Mouse (Mus musculus) left cerebral cortex, adult 11 months (tissue): ENCODE data around the gene Prr22.

Experiments
- DNase-seq: peaks from one replicate; pipeline ENCODE4 v3.0.0; 2022; ENCODE audit warnings: low spot score

Gene Prr22

DNA sequence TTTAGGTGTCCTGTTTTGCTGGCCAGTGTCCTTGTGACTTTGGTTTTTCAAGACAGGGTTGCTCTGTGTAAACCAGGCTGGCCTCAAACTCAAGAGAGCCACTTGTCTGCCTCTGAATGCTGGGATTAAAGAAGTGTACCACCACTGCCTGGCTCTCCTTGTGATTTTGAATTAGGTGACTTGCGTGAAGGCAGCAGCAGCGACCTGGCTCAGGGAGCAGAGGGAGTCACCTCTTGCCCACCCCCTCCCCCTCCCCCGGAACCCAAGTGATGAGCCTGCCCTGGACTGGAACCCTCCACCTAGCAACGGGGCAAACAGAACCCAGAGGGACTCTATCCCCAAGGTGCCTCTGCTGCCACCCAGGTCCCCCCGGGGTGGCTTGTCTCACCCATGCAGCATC is at the start of gene Prr22:
TSS of gene Prr22 (plus strand) at position 301 of the 400 bp plus-strand sequence.
- DNase-seq = no peak

- no peak for DNase-seq
Observed at GRCm38 (mm10) chr17:56722441-56722840, 47.6 kb upstream of the Prr22 start.

DNA sequence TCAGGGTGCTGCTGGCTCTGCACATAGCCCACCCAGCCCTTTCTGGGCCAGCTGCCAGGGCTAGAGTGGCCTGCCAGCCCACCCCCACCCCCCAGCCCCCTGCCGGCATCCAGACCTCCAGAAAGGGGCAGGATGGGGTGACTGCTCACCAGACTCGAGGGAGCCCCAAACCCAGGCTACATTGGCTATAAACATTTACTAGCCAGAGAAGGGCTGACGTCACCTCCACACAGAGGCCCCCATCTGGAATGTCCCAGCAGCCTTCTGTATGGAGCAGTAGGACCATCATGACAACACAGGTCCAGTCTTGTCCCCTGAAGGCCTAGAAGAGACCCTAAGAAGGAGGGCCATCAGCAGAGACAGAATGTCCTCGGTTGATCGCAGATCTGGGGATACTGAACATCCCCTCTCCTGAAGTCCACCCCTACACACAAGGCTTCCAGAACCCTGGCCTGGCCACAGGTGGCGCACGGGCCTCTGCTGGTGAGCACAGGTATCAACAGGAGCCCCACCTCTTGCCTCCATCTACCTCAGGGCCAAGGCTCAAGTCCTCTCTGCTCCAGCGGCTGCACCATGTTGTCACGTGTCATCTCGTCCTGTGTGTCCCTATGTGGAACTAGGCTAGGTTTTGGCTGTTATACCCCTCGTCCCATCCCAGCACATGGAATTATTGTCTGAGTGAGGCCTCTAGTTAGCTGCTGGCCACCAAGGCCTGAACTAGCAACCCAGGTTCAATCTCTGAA is 46.5 kb upstream of the Prr22 start:
- DNase-seq = no peak

DNA sequence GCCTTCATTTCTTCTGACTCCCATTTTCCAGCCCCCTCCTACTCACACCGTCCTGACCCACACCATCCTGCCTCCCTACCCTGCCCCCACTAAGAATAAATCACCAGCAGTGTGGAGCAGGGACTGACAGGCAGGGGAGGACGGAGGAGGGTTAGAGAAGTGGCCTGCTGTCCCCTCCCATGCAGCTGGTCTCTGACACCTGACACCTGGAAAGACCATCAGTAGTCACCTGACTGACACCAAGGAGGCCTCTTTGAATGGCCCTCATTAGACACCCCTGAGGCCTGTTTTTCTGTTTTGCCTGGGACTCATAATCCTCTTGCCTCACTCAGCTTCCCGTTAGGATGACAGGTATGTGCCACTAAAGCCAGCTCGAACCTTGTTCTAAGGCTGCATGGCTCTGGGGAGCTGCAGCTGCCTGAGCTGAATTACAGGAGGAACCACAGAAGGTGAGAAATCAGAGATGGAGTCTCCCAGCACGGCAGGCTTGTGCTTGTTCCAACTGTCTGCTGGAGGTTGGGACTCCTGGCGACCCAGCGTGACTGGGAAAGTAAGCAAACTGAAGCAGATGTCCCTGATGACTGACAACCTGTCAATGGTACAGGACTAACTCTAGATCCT is 42.9 kb upstream of the Prr22 start:
- DNase-seq = no peak

- DNase-seq = no peak
Observed at GRCm38 (mm10) chr17:56727659-56728058, 42.4 kb upstream of the Prr22 start.

DNA sequence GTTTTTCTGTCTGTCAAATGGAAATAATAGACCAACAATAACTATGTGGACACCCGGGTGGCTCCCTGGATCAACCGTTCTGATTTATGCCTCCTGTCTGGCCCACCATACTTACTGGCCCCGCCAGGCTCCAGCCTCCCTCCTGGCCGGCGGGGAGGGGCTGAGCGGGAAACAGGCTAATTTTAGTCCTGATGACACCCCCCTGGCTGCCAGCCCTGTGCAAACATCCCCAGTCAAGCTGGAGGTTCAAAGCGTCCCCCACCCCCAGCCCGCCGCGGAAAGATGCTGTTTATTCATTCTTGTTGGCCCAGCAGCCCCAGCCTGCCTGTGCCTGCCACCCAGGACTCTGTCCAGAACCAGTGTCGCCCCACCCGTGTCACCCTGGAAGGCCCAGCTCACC is 41.9 kb upstream of the Prr22 start:
- no peak for DNase-seq

DNA sequence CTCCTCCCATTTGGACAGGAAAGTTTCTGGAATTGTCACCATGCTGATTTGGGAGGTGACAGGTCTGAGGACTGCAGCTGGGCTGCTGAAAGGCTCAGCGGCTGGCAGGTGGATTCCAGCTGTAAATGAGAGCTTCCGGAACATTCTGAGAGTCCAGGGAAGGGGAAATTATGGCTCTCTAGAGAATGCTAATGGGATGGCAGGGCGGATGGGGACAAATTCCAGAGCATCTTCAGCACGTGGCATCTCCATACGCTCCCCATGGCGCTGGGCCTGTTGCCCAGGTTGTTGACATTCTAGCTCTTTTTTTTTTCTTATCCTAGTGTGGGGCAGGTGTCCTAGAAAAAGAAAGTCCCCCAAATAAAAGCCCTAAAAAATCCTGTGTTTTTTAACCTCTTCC is 40.9 kb upstream of the Prr22 start:
- DNase-seq = no peak

GRCm38 (mm10) chr17:56729656-56730055 is 40.4 kb upstream of the Prr22 start:
- no peak for DNase-seq

- DNase-seq = no peak
Observed at GRCm38 (mm10) chr17:56736534-56736933, 33.5 kb upstream of the Prr22 start.

GRCm38 (mm10) chr17:56738221-56738620 is 31.8 kb upstream of the Prr22 start:
- no peak for DNase-seq

DNA sequence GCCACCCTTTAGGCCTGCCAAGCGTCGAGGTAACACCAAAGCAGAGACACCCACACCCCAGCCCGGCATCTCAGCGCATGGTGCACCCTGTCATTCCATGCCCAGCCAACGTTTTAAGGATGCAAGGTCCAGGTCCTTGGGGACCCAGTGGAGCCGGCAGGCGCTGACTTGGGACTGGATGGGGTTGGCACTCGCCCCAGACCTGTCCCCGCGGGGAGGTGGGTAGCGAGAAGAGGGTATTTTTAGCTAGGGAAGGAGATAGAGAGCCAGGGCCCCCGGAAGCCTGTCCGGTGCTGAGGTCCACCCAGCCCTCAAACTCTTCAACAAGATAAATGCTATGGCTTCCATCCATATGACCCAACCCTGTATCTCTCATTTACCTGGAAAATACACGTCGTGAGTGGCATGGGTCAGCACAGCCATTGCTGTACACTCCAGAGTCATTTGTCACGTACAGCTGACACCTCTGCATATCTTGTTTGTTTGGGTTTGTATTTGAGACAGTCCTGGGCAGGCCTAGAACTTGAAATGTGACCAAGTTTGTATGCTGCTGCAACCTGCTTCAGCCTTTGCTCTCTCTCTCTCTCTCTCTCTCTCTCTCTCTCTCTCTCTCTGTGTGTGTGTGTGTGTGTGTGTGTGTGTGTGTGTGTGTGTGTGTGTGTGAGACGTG is 29.8 kb upstream of the Prr22 start:
- no peak for DNase-seq

DNA sequence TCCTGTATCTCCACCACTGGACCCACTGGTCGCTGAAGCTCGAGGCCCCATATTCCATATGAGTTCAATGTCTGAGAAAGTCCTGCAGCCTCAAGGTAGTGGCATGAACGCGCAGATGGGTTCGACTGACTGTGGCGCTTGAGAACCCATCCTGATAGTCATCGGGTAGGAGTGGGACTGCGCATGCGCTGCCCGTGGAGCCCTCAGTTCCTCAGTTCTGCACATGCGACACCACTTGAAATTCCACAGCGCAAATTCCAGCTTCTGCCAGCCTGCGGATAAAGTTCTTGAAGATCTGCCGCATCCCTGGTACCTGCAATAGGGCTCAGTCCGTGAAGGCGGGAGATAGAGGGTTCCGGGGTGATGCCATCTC is 29.3 kb upstream of the Prr22 start:
- DNase-seq = no peak

DNA sequence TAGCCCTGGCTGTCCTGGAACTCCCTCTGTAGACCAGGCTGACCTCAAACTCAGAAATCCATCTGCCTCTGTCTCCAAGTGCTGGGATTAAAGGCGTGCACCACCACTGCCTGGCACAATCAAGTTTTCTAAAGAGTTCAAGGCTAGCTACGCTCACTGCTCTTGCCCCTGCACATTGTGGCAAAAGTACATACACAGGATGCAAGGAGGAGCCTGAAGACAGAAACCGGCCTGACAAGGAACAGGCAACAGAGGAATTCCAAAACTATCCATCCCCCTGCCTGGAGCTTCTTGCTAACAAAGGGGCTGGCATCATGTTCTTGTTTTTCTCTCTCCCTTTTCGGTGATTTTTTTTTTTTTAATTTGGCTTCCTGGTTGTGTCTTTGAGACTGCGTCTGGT is 25.9 kb upstream of the Prr22 start:
- no peak for DNase-seq

DNA sequence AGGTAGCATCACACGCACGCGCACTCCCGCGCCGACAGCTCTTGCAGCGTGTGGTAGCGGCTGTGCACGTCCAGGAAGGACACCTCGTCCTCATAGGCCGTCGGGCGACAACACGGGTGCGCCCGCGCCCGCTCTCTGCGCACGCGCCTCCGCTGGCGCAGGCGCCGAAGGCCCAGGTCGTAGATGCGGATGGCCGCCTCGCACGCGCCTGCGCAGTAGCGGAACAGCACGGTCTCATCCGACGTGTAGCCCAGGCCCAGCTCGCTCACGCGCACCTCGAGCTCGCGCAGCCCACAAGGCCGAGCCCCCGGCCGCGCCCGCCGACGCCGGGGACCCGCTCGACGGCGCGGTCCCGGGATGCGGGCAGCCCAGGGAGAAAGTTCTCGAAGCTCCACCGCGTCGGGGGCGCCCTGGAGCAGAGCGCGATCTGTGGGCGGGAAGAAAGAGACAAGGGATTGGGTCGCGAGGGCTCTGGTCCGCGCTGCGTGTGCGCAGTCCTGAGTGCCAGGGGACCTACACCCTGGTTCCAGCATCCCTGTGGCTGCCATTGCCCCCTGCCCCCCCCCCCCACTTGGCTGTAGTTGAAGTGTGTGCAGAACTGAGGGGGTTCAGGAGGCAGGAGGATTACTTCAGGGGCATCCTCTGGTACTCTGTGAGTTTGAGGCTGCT is 18.5 kb upstream of the Prr22 start:
- no peak for DNase-seq

DNA sequence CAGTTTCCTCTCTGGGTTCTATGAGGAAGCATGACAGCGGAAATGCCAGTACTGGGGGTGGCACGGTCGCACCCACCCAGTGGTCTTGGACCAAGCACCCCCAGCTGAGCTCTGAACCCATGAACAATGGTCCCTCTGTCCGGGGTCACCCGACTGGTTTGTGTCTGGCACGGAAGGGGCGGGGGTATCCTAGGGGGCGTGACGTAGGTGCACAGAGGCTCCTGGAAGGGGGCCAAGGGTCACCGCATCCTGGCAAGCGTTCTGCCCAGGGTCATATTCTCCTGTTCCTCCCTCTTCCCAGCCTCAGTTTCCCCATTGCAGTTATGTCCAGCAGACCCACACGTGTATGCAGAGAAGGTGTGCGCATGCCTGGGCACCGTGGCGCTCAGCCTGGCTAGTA is 16.6 kb upstream of the Prr22 start:
- no peak for DNase-seq

GRCm38 (mm10) chr17:56754271-56755185 is 15.5 kb upstream of the Prr22 start:
- DNase-seq = no peak

GRCm38 (mm10) chr17:56756703-56757399 is 13.2 kb upstream of the Prr22 start:
- no peak for DNase-seq

DNA sequence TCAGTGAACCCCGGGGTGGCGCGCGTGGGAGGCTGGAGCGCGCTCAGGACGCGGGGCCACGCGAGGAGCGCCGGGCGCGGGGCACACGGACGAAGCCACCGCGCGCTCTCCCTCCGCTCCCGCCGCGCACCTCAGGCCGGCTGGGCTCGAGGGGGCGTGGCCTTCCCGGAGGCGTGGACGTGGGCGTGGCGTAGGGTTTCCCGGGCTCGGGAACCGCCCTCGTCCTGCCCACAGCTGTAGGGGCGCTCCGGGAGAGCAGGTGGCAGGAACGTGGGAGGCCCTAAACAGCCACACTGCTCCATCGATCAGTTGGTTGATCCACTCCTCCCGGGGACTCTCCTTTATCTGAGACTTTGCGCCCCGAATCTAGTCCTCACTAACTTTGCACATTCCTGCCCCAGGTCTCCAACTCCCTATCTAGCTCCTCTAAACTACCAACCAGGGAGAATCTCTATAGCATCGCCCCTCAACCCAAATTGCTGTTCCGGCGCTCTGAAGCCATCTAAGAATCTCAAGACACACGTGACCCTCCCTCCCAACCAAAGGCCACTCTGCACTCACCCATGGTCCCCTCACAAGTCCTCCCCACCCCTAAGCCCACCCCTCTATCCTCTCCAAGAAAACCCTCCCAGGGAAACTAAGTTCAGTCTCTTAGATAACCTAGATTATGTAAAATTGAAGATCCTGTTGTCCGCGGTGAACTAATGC is 12.5 kb upstream of the Prr22 start, which contains the start of gene Nrtn:
TSS of gene Nrtn (minus strand) at position 115 of the 708 bp plus-strand sequence.
- no peak for DNase-seq

GRCm38 (mm10) chr17:56758132-56758531 is 11.9 kb upstream of the Prr22 start:
- no peak for DNase-seq

GRCm38 (mm10) chr17:56759261-56759660 is 10.8 kb upstream of the Prr22 start:
- no peak for DNase-seq
